Mouse (Mus musculus) spleen, adult 12 weeks (tissue): ENCODE measurements at regions not wholly inside any gene's neighbourhood (a gene's known extent, or its start where the extent isn't known, plus 50 kb on each side); places are given as distances from the start of the nearest gene placed in this dataset.
"Not testable (repeated sequence)": the region's sequence is repeated elsewhere in the genome, so short reads cannot be mapped to it uniquely, and the experiment has no call there.

Experiments used
- DNase-seq: peaks from one replicate; pipeline ENCODE4 v3.0.0; 2022; ENCODE audit warnings: low spot score

DNA sequence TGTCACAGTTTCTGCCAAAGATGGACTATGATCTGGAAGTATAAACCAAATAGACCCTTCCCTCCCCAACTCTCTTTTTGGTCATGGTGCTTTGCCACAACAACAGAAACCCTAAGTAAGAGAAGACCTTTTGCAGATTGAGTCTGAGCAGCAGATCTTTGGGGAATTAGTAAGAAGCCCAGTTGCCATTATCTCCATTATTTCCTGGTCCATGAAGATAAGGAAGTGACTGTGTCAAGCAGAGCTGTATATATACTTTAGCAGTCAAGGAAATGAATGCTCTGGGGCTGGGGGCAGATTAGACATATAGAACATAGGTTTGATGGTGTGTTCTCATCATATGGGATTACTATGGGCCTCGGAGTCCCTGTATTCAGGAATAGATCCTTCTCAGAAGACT is 117.8 kb upstream of the C9orf72 start:
- DNase-seq, result no peak

DNA sequence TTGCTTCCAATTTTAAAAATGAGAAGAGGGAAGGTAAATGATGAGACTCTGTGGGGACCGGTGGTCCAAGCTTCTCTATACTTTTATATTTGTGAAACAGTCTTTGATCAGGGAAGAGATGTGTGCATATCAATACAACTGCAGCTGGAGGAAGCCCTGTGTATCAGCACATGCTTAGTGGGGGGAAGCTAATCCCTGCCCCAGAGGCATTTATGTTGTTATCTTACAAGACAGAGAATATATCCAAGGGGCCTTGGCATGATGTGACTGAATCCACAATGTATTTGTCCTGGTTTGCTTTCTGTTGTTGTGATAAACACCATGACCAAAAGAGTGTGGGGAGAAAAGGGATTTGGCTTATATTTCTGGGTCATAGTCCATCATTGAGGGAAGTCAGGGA is 105.2 kb upstream of the C9orf72 start:
- no peak for DNase-seq

DNA sequence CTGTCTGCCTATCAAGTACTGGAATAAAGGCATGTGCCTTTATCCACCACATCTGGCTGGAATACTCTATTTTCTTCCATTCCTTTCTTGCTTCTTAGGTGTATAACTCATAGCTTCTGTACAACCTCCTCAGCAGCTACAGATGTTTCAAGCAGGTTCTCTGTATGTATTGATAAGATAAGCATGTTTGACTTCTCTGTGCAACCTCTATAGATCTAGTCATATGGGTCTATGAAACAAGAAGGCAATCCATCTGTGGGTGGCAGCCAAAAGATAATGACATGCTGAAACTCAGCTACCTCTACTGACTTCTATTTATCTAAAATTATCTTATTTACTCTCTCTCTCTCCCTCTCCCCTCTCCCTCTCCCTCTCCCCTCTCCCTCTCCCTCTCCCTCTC is 99.3 kb upstream of the C9orf72 start:
- DNase-seq, result no peak

DNA sequence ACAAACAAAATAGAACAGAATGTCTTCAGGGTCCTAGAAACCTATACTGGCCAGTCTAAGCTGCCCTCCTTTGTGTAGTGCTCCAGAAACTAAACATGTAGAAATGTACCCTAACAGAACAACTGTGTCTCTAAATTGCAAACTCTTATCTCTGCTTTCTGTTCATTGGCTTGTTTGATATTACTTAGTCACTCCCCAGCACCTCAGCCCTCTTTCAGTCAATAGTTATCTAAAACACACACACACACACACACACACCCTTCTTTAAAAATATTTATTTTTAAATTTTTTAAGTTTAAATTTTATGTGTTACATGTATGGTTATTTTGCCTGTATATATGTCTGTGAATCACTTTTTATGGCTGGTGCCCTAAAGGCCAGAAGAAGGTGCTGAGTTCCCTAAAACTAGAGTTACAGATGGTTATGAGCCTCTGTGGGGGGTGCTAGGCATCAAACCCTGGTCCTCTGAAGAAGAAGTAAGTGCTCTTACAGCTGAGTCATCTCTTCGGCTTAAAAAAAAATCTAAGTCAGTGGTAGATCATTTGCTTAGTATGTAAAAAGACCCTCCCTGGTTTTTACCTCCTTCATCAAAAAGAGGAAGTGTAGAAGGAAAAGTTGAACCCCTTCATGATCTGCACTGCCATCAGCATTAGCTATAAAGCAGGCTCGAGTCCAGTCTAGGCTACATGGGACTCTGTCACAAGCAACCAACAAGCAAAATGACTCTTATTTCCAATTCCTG is 96.6 kb upstream of the C9orf72 start:
- DNase-seq, result no peak

DNA sequence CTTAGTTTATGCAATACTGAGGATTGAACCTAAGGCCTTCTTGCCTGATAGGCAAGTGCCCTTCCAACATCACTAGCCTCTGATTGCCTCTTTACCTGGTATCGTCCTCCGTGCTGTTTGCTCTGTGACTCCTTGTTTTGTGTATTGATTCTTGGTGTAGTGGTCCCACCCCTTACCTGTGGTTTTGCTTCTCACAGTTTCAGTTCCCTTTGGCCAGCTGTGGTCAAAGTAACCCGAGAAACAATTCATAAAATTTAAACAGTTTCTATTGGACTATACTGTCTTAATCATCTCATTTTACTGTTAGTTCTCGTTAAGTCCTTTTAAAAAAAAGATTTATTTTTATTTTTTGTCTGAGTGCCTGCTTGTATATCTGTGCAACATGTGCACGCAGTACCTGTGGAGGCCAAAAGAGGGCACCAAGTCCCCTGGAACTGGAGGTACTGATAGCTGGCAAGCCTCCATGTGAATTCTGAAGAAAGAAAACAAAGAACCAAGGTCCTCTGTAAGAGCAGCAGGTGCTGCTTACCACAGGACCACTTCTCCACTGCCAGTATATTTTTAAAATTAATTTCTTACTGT is 84.5 kb upstream of the C9orf72 start:
- no peak for DNase-seq

DNA sequence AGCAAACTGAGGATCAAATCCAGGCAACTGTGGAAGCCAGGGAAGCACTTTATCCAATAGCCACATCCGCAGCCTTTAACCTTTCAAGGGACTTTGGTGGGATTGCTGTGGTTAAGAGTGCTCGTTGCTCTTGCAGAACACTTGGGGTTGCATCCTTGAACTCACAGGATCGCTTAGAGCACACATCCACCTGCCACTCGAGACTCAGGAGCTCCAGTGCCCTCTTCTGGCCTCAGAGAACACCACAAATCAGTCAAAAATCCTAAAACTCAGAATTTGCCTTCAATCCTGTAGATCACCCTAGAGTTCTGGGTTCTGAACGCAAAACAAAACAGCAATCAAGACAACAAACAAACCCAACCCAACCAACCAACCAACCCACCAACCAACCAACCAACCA is 82.2 kb upstream of the C9orf72 start:
- no peak for DNase-seq

DNA sequence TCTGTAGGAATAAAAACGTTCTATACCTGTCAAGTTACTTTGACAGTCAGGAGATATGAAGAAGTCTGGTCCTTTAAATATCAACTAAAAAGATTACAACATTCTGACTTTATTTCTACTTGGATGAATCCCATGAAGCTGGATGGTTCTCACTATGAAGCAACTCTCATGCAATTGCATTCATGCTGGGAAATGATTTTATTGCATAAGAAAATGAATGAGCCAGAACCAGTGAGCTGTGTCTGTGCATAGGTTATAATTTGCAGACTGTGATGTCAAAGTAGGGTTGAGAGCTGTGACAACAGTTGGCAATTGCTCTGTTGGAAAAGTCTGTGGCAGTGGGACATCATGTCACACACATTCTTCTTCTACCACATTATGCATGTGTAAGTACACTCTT is 79.2 kb upstream of the C9orf72 start:
- no peak for DNase-seq

DNA sequence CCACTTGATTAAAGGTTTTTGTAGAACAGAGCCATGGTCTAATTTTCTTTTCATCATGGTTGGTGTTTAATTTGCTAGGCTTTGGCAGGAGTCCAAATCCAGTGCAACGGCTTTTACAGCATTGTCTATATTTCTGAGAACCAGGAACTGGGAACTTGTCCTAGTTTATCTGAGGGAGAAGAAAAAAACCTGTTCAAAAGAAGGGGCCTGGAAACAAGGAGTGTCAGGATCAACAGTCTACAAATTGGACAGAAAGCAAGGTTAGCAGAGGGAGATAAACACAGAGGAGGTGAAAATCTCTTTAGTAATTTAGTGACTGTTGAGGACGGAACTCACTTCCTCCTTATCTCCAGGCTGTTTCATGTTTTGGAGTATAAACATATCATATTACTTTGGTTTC is 74.9 kb upstream of the C9orf72 start:
- DNase-seq, result no peak

DNA sequence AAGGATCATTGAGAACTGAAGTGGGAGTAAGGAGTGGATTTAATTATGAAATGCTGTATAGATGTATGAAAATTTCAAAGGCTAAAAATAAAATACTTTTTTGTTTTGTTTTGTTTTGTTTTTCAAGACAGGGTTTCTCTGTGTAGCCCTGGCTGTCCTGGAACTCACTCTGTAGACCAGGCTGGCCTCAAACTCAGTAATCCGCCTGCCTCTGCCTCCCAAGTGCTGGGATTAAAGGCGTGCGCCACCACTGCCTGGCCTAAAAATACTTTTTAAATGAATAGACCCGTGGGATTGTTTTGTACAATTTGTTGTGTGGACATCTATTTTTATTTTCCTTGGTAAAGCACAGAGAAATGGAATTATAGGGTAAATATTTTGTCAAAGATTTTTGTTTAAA is 74.4 kb upstream of the C9orf72 start:
- DNase-seq, result not testable (repeated sequence)

DNA sequence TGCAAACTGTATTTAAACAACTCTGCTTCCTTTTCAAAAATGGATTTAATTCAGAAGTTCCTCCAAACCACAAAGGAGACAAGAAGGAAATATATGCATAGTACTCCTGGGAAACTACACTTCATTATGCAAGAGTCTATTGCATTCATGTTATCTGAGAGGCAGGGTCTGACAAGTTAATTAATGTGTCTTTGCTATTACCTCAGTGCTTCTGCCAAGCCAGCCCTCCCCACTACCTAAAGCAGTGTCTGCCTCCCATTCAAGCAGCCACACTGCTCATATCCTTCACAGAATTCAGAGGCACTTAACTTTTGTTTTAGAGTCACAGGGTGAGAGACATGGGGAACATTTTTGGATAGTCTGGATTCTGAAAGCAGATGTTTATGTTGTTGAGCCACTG is 58.6 kb upstream of the C9orf72 start:
- DNase-seq, result no peak
